Mouse (Mus musculus) lung, adult 2 months (tissue): Measurements from ENCODE around the gene Snx30.
"Not testable (repeated sequence)": the region's sequence is repeated elsewhere in the genome, so short reads cannot be mapped to it uniquely, and the experiment has no call there.

Source experiments
- CTCF ChIP-seq: fragments of 200-500 bp; IDR thresholded peaks from 2 replicates; pipeline ENCODE4 v1.5.1; 2011; ENCODE audit warnings: mild to moderate bottlenecking, low read length, control low read depth; ENCODE audit not compliant: insufficient read depth
- POLR2A ChIP-seq: fragments of 200-500 bp; IDR thresholded peaks from 2 replicates; pipeline ENCODE4 v1.6.1; 2011; ENCODE audit warnings: low read depth, mild to moderate bottlenecking, control low read depth, low read length, borderline replicate concordance; ENCODE audit errors: extremely low read depth

DNA sequence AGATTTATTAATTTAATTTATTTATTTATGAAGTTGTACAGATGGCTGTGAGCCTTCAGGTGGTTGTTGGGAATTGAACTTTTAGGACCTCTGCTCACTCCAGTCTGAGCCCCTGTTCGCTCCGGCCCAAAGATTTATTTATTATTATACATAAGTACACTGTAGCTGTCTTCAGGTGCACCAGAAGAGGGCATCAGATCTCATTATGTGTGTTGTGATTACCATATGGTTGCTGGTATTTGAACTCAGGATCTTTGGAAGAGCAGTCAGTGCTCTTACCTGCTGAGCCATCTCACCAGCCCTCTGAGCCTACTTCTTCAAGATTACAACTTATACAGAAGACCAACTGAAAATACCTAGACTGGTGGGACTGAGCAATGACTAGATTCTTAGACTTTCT, 12.0 kb upstream of the Snx30 start:
- not testable (repeated sequence) for TF ChIP-seq CTCF, POLR2A
